Mouse (Mus musculus) forebrain, embryonic 14.5 days (tissue): Measurements from ENCODE around the gene Fmnl1. TPM values are rescaled to one million over a fixed set of nuclear protein-coding genes. Genes with fewer than 3 reads are reported as not detected.
A peak's percentile ranks its signal among the peaks of the same experiment; 100 is the strongest.

Source experiments
- ATAC-seq: fragments of 200-750 bp; cut with Nextera tagmentation; 2 replicates; pipeline ENCODE4 v1.8.0; 2017; ENCODE audit warnings: mild to moderate bottlenecking, moderate library complexity
- DNase-seq: peaks from one replicate; pipeline ENCODE4 v3.0.0-alpha.2; 2015; ENCODE audit warnings: low spot score
- H3K27ac ChIP-seq: fragments of 300-500 bp; sonication (generic); 2 replicates; pipeline ENCODE4 v1.5.1; 2014; ENCODE audit warnings: low read depth, mild to moderate bottlenecking, control low read depth, low read length, moderate library complexity
- H3K27me3 ChIP-seq: fragments of 300-500 bp; sonication (generic); replicated peaks from 2 replicates; pipeline ENCODE4 v1.6.1; 2014; ENCODE audit warnings: low read length, control low read depth, mixed read lengths; ENCODE audit not compliant: control insufficient read depth, insufficient read depth
- H3K36me3 ChIP-seq: fragments of 300-500 bp; sonication (generic); 2 replicates; pipeline ENCODE4 v1.6.1; 2014; ENCODE audit warnings: low read length, control low read depth; ENCODE audit not compliant: control insufficient read depth, insufficient read depth
- H3K4me1 ChIP-seq: fragments of 300-500 bp; sonication (generic); 2 replicates; pipeline ENCODE4 v1.6.1; 2014; ENCODE audit warnings: antibody characterized with exemption, low read length, control low read depth; ENCODE audit not compliant: control insufficient read depth, insufficient read depth
- H3K4me2 ChIP-seq: fragments of 300-500 bp; sonication (generic); 2 replicates; pipeline ENCODE4 v1.6.1; 2014; ENCODE audit warnings: mild to moderate bottlenecking, control low read depth, low read length
- H3K4me3 ChIP-seq: fragments of 300-500 bp; sonication (generic); 2 replicates; pipeline ENCODE4 v1.5.1; 2014; ENCODE audit warnings: low read depth, low read length, control low read depth
- H3K9ac ChIP-seq: fragments of 300-500 bp; sonication (generic); 2 replicates; pipeline ENCODE4 v1.6.1; 2014; ENCODE audit warnings: mild to moderate bottlenecking, low read length, control low read depth, moderate library complexity
- H3K9me3 ChIP-seq: fragments of 300-500 bp; sonication (generic); replicated peaks from 2 replicates; pipeline ENCODE4 v1.6.1; 2016; ENCODE audit warnings: low read length, control low read depth, mixed read lengths; ENCODE audit not compliant: control insufficient read depth
- WGBS: fragments of 180-500 bp; shearing (Covaris S2); extraction: QIAGEN DNeasy Blood & Tissue Kit; methylation state at CpG from one replicate; pipeline ENCODE4 v1.1.7; 2014; 5-methylcytosine and 5-hydroxymethylcytosine counted together
- polyA plus RNA-seq: library from polyadenylated mRNA; unstranded; fragments of >200 nt; fragmentation: Nextera tagmentation; extraction: Ambion mirVana; gene quantifications from 2 replicates; pipeline ENCODE4 v1.2.1, GENCODE M21; 2014

Fmnl1 gene
- polyA plus RNA-seq, 1 experiment from 2014 or later = 1.2 TPM

DNA sequence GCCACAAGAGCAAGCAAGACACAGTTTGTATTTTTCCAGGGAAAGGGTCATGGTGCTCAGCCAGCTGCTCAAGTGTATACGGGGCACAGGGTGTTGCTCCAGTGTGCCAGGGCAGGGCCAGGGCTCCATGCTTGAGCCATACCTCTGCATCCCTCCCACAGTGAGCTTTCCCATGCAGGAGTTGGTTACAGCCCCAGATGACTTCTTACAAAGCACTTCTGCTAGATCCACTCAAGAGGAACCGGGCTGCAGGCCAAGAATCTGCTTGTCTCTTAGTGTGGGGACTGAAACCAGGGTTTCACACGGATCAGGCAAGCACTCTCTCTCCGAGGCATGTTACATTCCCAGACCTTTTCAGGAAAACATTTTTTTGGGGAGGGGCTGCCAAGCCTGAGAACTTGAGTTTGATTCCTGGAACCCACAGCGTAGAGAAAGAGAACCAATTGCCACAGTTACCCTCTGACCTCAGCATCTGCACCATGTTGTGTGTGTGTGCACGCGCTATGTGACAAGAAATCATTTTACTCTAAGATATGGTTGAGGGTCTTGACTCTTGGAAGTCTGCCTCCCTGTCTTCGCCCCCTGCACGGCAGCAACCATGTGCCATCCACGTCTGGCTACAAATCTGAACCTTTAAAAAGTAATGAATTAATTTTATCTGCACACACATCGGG is 76.7 kb downstream of the Fmnl1 start:
- no peak overlapping the region for H3K4me2 ChIP-seq
- WGBS = 60% methylated on average over 11 of the region's 11 CpGs
- H3K9ac ChIP-seq = no peak overlapping the region
- peak; percentile 93 for DNase-seq
- ATAC-seq = peak; percentile 67; the same call in 1 of the 2 replicates
- no peaks in the 10 kb centered on the region for H3K9me3 ChIP-seq
- H3K36me3 ChIP-seq = no peaks in the 10 kb centered on the region; the same call in 1 of the 2 replicates
- H3K27me3 ChIP-seq = no peaks in the 10 kb centered on the region
- H3K27ac ChIP-seq = peak overlapping the region; percentile 55
- H3K4me3 ChIP-seq = no peak overlapping the region
- peaks cover 12% of the 10 kb centered on the region for H3K4me1 ChIP-seq

Other genes starting within 250 kb of the Fmnl1 start
- gene Kif18b, start 246.0 kb upstream of the Fmnl1 start, polyA plus RNA-seq = 4.3 and 5.1 TPM in 2 replicates
- gene C1ql1, start 224.4 kb upstream of the Fmnl1 start, polyA plus RNA-seq = 1.9 and 2.5 TPM in 2 replicates
- gene Nmt1, start 142.9 kb upstream of the Fmnl1 start, polyA plus RNA-seq = 37.0 and 43.8 TPM in 2 replicates
- 207 and 220 TPM in 2 replicates for gene Dcakd, start 142.8 kb upstream of the Fmnl1 start, polyA plus RNA-seq
- gene Plcd3, start 69.4 kb upstream of the Fmnl1 start, polyA plus RNA-seq = 1.1 and 1.4 TPM in 2 replicates
- gene Acbd4, start 69.4 kb upstream of the Fmnl1 start, polyA plus RNA-seq = 10.4 and 11.8 TPM in 2 replicates
- gene Hexim1, start 54.9 kb upstream of the Fmnl1 start, polyA plus RNA-seq = 4.8 and 5.4 TPM in 2 replicates
- gene Hexim2, start 38.7 kb upstream of the Fmnl1 start, polyA plus RNA-seq = 9.6 and 13.4 TPM in 2 replicates
- 0.78 and 1.2 TPM in 2 replicates for gene 1700023F06Rik, start 37.5 kb downstream of the Fmnl1 start, polyA plus RNA-seq
- gene Spata32, start 47.3 kb downstream of the Fmnl1 start, polyA plus RNA-seq = not detected in 2 replicates
- gene Map3k14, start 96.4 kb downstream of the Fmnl1 start, polyA plus RNA-seq = 1.7 and 2.7 TPM in 2 replicates
- gene Arhgap27, start 192.6 kb downstream of the Fmnl1 start, polyA plus RNA-seq = 1.5 and 2.3 TPM in 2 replicates
- gene Plekhm1, start 241.6 kb downstream of the Fmnl1 start, polyA plus RNA-seq = 7.5 and 10.0 TPM in 2 replicates